Mouse (Mus musculus): ENCODE measurements around the gene Dyrk3. TPM values are rescaled to one million over a fixed set of nuclear protein-coding genes. Genes with fewer than 3 reads are reported as not detected.

Dyrk3 gene
- polyA plus RNA-seq, 1 experiment, result 0.84 TPM

DNA sequence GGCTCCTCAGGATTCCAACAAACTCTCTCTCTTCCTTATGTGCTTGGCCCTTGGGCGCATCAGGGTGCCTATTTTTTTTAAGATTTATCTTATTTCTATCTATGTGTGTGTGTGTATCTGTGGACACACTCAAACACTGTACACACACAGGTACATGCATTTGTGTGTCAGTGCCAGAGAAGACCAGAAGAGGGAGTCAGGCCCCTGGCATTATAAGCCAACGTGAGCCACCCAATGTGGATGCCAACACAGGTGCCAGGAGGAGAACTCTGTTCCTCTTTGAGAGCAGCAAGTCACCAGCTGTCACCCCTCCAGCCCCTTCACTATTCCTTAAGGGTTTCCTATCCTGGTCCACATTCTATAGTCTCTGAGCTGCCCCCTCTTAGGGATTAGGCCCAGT is 19.1 kb downstream of the Dyrk3 start:
- WGBS, result 49% methylated on average over 2 of the region's 2 CpGs
- DNase-seq (ENCODE audit: low read depth, low spot score), result no peak

DNA sequence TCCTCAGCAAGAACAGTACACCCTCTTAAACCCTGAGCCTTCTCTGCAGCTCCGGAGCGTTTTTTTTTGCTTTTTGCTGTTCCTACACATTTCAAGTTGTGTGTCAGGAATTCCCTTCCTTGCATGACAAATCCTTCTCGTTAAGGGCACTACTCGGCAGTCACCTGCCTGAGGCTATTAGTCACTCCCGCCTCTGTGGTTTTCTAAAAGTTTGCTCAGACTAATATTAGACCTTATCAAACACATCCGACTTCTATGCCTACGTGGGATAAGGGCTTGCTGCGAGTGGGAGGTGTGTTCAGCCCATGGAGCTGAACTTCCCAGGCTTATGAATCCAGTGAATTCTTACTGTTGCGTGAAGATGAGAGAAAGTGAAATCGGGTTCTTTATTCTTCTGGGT is 19.6 kb downstream of the Dyrk3 start:
- DNase-seq (ENCODE audit: low read depth, low spot score), result no peak
- WGBS, result 72% methylated on average over 10 of the region's 10 CpGs

GRCm38 (mm10) chr1:131116430-131117011 is 21.6 kb downstream of the Dyrk3 start:
- no peak for DNase-seq (ENCODE audit: low read depth, low spot score)
- WGBS, result 77% methylated on average over 13 of the region's 13 CpGs

- 11% methylated on average over 6 of the region's 6 CpGs for WGBS
- DNase-seq (ENCODE audit: low read depth, low spot score), result no peak
Measured at GRCm38 (mm10) chr1:131115932-131116331, 22.2 kb downstream of the Dyrk3 start.

- no peak for DNase-seq (ENCODE audit: low read depth, low spot score)
- WGBS, result 19% methylated on average over 6 of the region's 6 CpGs
Measured at GRCm38 (mm10) chr1:131112576-131112975, 25.6 kb downstream of the Dyrk3 start.

- no peak for DNase-seq (ENCODE audit: low read depth, low spot score)
- WGBS, result 68% methylated on average over 12 of the region's 12 CpGs
Measured at GRCm38 (mm10) chr1:131110525-131111106, 27.5 kb downstream of the Dyrk3 start.

- no peak for DNase-seq (ENCODE audit: low read depth, low spot score)
- 37% methylated on average over 10 of the region's 10 CpGs for WGBS
Measured at GRCm38 (mm10) chr1:131107575-131108308, 30.4 kb downstream of the Dyrk3 start.

GRCm38 (mm10) chr1:131103776-131104424 is 34.2 kb downstream of the Dyrk3 start:
- 65% methylated on average over 10 of the region's 10 CpGs for WGBS
- DNase-seq (ENCODE audit: low read depth, low spot score), result no peak

DNA sequence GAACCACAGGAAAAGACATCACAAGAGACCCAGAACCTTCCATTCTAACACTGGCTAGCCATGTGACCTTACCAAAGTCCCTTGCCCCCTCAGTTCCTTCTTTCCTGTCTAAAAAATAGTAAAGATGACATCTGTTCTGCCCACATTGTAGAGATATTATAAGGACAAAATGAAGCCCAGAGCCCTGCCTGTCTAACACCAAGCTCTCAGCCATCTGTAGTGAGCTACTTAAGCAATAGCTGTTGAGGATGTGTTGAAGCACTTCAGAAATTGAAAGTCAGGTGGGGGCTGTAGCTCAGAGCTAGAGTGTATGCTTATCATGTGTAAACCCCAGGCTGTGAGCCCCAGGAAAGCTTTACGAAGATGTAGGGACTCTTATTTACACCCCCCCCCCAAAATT is 37.3 kb downstream of the Dyrk3 start:
- 82% methylated on average over 1 of the region's 1 CpGs for WGBS
- DNase-seq (ENCODE audit: low read depth, low spot score), result no peak

DNA sequence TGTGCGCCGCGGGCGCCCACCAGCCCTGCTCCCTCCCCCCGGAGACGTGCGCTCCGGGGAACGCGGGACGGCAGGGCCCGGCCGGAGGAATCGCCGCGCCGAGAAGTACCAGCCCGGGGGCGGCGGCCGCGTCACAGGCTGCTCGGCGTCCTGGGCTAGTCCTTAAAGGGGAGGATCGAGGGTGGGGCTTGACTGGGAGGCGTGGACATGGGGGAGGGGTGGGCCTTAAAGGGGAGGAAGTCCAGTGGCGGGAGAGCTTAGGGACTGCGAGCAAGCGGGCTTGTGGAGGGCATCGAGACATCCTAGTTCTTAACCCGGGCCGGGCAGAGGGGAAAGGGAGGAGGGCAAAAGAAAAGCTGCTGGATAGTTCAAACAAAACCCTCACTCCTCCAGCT is 40.4 kb downstream of the Dyrk3 start, which contains the start of gene Mapkapk2:
TSS of gene Mapkapk2 (minus strand) at position 127 of the 395 bp plus-strand sequence.
- DNase-seq (ENCODE audit: low read depth, low spot score), result peak; percentile 80
- WGBS, result 1% methylated on average over 32 of the region's 32 CpGs

DNA sequence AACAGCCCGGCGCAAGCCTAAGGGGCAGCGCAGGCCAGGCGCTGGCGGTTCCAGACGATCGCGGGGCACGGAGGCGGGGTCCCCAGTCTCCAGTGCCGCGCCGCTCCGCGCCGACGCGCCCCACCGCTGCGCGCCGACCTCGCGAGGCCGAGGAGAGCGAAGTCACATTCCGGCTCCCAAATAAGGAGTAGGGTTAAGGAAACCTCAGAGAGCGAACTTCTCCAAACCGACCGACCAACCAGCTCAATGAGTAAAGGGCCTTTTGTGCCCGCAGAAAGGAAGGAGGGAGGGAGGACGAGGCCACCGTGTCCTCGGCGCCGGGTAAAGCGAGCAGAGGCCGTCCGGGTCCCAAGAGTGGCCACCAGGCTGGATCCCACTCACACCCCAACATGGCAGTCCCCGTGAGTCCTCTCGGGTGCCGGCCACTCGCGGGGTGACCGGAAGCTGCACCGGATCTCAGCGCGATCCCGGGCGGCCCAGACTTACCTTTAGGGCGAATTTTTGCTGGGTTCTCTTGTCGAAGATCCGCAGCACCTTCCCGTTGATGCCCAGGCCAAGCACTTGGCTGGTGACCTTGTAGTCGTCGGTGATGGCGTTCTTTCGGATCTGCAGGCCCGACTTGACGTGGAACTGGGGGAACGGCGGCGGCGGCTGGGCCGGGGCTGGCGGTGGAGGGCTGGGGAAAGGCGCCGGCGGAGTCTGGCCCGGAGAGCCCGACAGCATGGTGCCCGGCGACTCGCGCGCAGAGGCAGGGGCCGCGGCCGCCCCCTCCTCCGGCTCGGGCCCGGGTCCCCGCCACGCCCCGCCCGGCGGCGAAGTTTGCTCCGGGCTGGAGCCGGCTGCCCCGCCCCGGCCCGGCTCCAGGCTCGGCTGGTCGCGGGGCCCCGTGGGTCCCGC is 41.1 kb downstream of the Dyrk3 start:
- DNase-seq (ENCODE audit: low read depth, low spot score), result no peak
- whole genome bisulfite sequencing, result under 1% methylated on average over 98 of the region's 98 CpGs

GRCm38 (mm10) chr1:131096132-131096695 is 41.9 kb downstream of the Dyrk3 start:
- whole genome bisulfite sequencing, result 11% methylated on average over 9 of the region's 9 CpGs
- DNase-seq (ENCODE audit: low read depth, low spot score), result no peak

GRCm38 (mm10) chr1:131095574-131095973 is 42.6 kb downstream of the Dyrk3 start:
- 15% methylated on average over 8 of the region's 8 CpGs for WGBS
- no peak for DNase-seq (ENCODE audit: low read depth, low spot score)

DNA sequence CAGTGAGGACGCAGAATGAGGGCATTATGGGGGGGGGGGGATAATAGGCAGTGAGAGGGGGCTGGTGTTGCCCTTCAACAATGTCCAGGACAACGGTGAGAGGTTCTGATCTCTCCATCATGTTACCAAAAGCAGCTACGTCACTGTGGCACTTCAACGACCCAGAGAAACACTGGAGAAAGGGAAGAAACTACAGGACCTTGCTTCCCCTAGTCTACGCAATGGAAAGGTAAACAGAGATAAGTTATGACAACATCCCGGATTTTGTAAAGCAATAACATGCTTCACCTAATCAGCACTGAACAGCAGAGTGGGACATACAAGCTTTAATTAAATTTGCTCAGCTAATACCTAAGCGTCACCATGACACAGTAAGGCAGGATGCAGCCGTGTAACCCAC is 44.3 kb downstream of the Dyrk3 start:
- DNase-seq (ENCODE audit: low read depth, low spot score), result no peak
- WGBS, result 56% methylated on average over 8 of the region's 8 CpGs

GRCm38 (mm10) chr1:131092846-131093245 is 45.3 kb downstream of the Dyrk3 start:
- DNase-seq (ENCODE audit: low read depth, low spot score), result no peak
- WGBS, result 93% methylated on average over 3 of the region's 3 CpGs

DNA sequence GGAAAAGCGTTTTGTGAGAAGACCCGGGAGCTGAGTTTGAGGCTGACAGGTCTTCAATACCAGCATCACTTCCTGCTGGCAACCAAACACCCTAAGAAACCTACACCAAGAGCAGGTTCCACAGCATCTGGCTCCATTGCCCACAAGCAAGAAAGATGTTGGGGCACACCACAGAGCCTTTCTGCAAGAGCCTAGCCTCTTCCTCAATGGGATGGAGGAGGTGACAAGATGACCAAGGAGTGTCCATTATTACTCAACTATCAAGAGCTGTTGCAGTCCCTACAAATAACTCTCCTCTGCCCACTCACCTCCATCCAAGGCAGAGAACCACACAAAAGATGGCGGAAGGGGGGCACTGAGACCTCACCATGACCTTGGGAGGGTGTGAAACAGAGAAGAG is 46.0 kb downstream of the Dyrk3 start:
- WGBS, result 86% methylated on average over 3 of the region's 3 CpGs
- DNase-seq (ENCODE audit: low read depth, low spot score), result no peak

DNA sequence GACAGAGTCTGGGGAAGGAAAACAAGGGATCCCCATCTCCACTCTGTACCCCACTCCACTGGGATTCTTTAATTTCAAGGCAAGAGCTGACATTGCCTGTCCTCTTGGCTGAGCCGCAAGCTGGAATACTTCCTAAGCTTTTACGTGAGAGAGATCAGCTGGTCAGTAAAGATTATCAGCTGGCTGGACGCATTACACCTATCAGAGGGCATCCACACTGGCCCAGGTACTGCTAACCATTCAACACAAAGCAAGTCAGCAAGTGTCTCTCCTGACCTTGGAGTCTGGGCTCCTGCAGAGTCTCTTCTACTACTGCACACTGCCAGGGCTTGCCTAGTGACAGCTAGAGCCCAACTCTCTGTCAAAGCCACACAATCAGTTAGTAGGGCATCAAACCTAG is 46.7 kb downstream of the Dyrk3 start:
- 76% methylated on average over 3 of the region's 3 CpGs for WGBS
- DNase-seq (ENCODE audit: low read depth, low spot score), result no peak

DNA sequence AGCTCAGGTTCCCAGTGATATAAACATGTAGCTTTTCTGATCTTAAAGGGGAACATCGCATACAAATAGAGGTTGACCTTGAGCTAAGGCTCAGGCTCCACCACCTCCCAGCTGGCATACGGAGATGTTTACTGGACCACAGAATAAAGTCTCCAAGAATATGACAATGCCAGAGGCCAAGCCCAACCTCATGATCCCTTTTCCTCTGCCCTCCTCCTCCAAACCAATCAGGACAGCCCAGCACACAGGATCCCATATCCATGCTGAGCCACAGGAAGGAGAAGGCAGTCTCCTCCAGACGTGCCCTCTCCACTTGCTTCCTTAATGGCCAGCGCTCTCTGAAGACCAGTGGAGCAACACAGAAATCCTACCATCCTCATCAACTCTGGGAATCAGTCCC is 47.3 kb downstream of the Dyrk3 start:
- 65% methylated on average over 4 of the region's 4 CpGs for WGBS
- DNase-seq (ENCODE audit: low read depth, low spot score), result no peak

DNA sequence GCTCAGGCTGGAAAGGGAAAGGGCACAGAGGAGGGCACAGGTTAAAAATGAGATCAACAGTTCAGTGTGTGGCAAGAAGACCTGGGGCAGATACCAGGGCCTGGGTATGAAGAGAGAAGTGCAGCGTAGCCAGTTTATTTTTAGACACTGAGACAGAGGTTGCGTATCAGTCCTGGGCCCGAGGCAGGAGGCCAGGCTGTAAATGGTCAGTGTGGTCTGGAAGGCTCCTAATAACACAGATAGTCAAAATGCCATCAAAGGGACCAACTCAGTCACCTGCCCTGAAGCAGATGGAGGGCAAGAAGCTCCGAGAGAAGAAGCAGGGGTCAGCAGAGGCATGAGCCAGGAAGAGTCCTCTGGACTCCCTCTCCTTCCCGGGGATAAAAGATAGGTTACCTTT is 47.9 kb downstream of the Dyrk3 start:
- DNase-seq (ENCODE audit: low read depth, low spot score), result no peak
- WGBS, result 56% methylated on average over 5 of the region's 5 CpGs
